Mouse (Mus musculus): ENCODE data around the gene Tarsl2. TPM values are rescaled to one million over a fixed set of nuclear protein-coding genes. Genes with fewer than 3 reads are reported as not detected.
A peak's percentile ranks its signal among the peaks of the same experiment; 100 is the strongest.

The Tarsl2 gene
- total and polyA plus RNA-seq, 3 experiments = 3.3 to 4.2 (median 4.0) TPM

- H3K4me2 ChIP-seq (ENCODE audit: insufficient read depth, low read depth, poor library complexity, severe bottlenecking) = no peak overlapping the region
- no peak for DNase-seq (ENCODE audit: extremely low read depth)
- dilution Hi-C loops (cut with MboI; ENCODE audit: extremely low pct_ligation_motif_present, extremely low pct_unique_long_range_greater_than_20kb, low sequenced_read_pairs) = no loop called here
- no peaks in the 10 kb centered on the region for H3K36me3 ChIP-seq (replicated peaks in 1 of 2; ENCODE audit: control insufficient read depth in 1 of 2, insufficient read depth in 1 of 2, low read length in 1 of 2)
- no peak overlapping the region for H3K4me3 ChIP-seq (replicated peaks in 1 of 3; ENCODE audit: low read depth in 2 of 3, low read length in 2 of 3, poor library complexity in 1 of 3)
- in situ Hi-C loops (cut with MboI; ENCODE audit: low pct_ligation_motif_present, low pct_unique_long_range_greater_than_20kb, low sequenced_read_pairs) = no loop called here
- H3K4me1 ChIP-seq (ENCODE audit: control insufficient read depth in 1 of 2, insufficient read depth in 2 of 2) = peaks cover 0 to 3% of the 10 kb centered on the region in 2 experiments; a peak in 1 of 4 replicates
- H3K79me2 ChIP-seq (replicated peaks; ENCODE audit: control insufficient read depth, extremely low read depth, insufficient read depth, poor library complexity, severe bottlenecking) = no peaks in the 10 kb centered on the region
- H3K9ac ChIP-seq (ENCODE audit: insufficient read depth, low read depth) = no peak overlapping the region
- TF ChIP-seq RAD21 (IDR thresholded peaks at IDR 0.05; ENCODE audit: low read depth, low read length) (peak; percentile 9), SMC3 (IDR thresholded peaks at IDR 0.05; ENCODE audit: low read depth, low read length) (peak; percentile 7; the same call in 1 of the 2 replicates), TBP (conservative IDR thresholded peaks at IDR 0.05; ENCODE audit: low read depth, low read length) (no peak), CTCF (conservative IDR thresholded peaks at IDR 0.05 in 1 of 2, IDR thresholded peaks at IDR 0.05 in 1 of 2; ENCODE audit: low read depth in 2 of 2, low read length in 2 of 2) (peak in 1 of 2 experiments; percentile 23; a peak in 2 of 4 replicates)
- H3K27ac ChIP-seq (ENCODE audit: insufficient read depth, low read depth) = no peak overlapping the region
- H3K9me3 ChIP-seq (replicated peaks; ENCODE audit: low read length) = no peaks in the 10 kb centered on the region
- H3K27me3 ChIP-seq (replicated peaks) = peaks cover 84% of the 10 kb centered on the region
Observed at GRCm38 (mm10) chr7:65734024-65734423, 89.3 kb downstream of the Tarsl2 start.

- in situ Hi-C loops (cut with MboI; ENCODE audit: low pct_ligation_motif_present, low pct_unique_long_range_greater_than_20kb, low sequenced_read_pairs) = no loop called here
- dilution Hi-C loops (cut with MboI; ENCODE audit: extremely low pct_ligation_motif_present, extremely low pct_unique_long_range_greater_than_20kb, low sequenced_read_pairs) = no loop called here
- H3K4me1 ChIP-seq (ENCODE audit: control insufficient read depth in 1 of 2, insufficient read depth in 2 of 2) = no peaks in the 10 kb centered on the region
- no peak overlapping the region for H3K9ac ChIP-seq (ENCODE audit: insufficient read depth, low read depth)
- TF ChIP-seq CTCF (conservative IDR thresholded peaks at IDR 0.05 in 1 of 2, IDR thresholded peaks at IDR 0.05 in 1 of 2; ENCODE audit: low read depth in 2 of 2, low read length in 2 of 2) (no peak), SIN3A (IDR thresholded peaks at IDR 0.05; ENCODE audit: low read length) (no peak), MYC (IDR thresholded peaks at IDR 0.05; ENCODE audit: low read depth, low read length) (no peak), TCF12 (IDR thresholded peaks at IDR 0.05; ENCODE audit: low read depth, low read length) (no peak), MAFK (IDR thresholded peaks at IDR 0.05; ENCODE audit: insufficient replicate concordance, low read length) (no peak), HCFC1 (IDR thresholded peaks at IDR 0.05; ENCODE audit: low read depth, low read length) (no peak), RCOR1 (conservative IDR thresholded peaks at IDR 0.05; ENCODE audit: low read depth, low read length) (no peak), MXI1 (IDR thresholded peaks at IDR 0.05; ENCODE audit: low read depth, low read length) (no peak), KAT2A (IDR thresholded peaks at IDR 0.05; ENCODE audit: insufficient replicate concordance, low read length) (no peak)
- H3K4me2 ChIP-seq (ENCODE audit: insufficient read depth, low read depth, poor library complexity, severe bottlenecking) = no peak overlapping the region
- no peak for DNase-seq (ENCODE audit: extremely low read depth)
- no peaks in the 10 kb centered on the region for H3K36me3 ChIP-seq (replicated peaks in 1 of 2; ENCODE audit: control insufficient read depth in 1 of 2, insufficient read depth in 1 of 2, low read length in 1 of 2)
- no peak overlapping the region for H3K27ac ChIP-seq (ENCODE audit: insufficient read depth, low read depth)
- H3K79me2 ChIP-seq (replicated peaks; ENCODE audit: control insufficient read depth, extremely low read depth, insufficient read depth, poor library complexity, severe bottlenecking) = no peaks in the 10 kb centered on the region
- no peak overlapping the region for H3K4me3 ChIP-seq (replicated peaks in 1 of 3; ENCODE audit: low read depth in 2 of 3, low read length in 2 of 3, poor library complexity in 1 of 3)
- H3K9me3 ChIP-seq (replicated peaks; ENCODE audit: low read length) = no peaks in the 10 kb centered on the region
- H3K27me3 ChIP-seq (replicated peaks) = peaks cover 84% of the 10 kb centered on the region
Observed at GRCm38 (mm10) chr7:65735261-65735660, 90.6 kb downstream of the Tarsl2 start.

- no peaks in the 10 kb centered on the region for H3K36me3 ChIP-seq (replicated peaks in 1 of 2; ENCODE audit: control insufficient read depth in 1 of 2, insufficient read depth in 1 of 2, low read length in 1 of 2)
- no peaks in the 10 kb centered on the region for H3K79me2 ChIP-seq (replicated peaks; ENCODE audit: control insufficient read depth, extremely low read depth, insufficient read depth, poor library complexity, severe bottlenecking)
- H3K9ac ChIP-seq (ENCODE audit: insufficient read depth, low read depth) = no peak overlapping the region
- H3K27me3 ChIP-seq (replicated peaks) = peaks cover 80% of the 10 kb centered on the region
- dilution Hi-C loops (cut with MboI; ENCODE audit: extremely low pct_ligation_motif_present, extremely low pct_unique_long_range_greater_than_20kb, low sequenced_read_pairs) (no loop called here), in situ Hi-C loops (cut with MboI; ENCODE audit: low pct_ligation_motif_present, low pct_unique_long_range_greater_than_20kb, low sequenced_read_pairs) (no loop called here)
- no peaks in the 10 kb centered on the region for H3K9me3 ChIP-seq (replicated peaks; ENCODE audit: low read length)
- no peak overlapping the region for H3K27ac ChIP-seq (ENCODE audit: insufficient read depth, low read depth)
- no peak overlapping the region for H3K4me3 ChIP-seq (replicated peaks in 1 of 3; ENCODE audit: low read depth in 2 of 3, low read length in 2 of 3, poor library complexity in 1 of 3)
- no peak overlapping the region for H3K4me2 ChIP-seq (ENCODE audit: insufficient read depth, low read depth, poor library complexity, severe bottlenecking)
- H3K4me1 ChIP-seq (ENCODE audit: control insufficient read depth in 1 of 2, insufficient read depth in 2 of 2) = no peaks in the 10 kb centered on the region
- TF ChIP-seq MAFK (IDR thresholded peaks at IDR 0.05; ENCODE audit: insufficient replicate concordance, low read length) = no peak
- no peak for TF ChIP-seq CHD2 (IDR thresholded peaks at IDR 0.05; ENCODE audit: low read length)
- TF ChIP-seq TBP (conservative IDR thresholded peaks at IDR 0.05; ENCODE audit: low read depth, low read length) = no peak
- no peak for TF ChIP-seq ZNF384 (IDR thresholded peaks at IDR 0.05; ENCODE audit: low read depth, low read length)
- TF ChIP-seq NELFE (IDR thresholded peaks at IDR 0.05; ENCODE audit: low read depth, low read length) = no peak
- TF ChIP-seq CTCF (conservative IDR thresholded peaks at IDR 0.05 in 1 of 2, IDR thresholded peaks at IDR 0.05 in 1 of 2; ENCODE audit: low read depth in 2 of 2, low read length in 2 of 2) = no peak
- TF ChIP-seq JUN (IDR thresholded peaks at IDR 0.05; ENCODE audit: insufficient read depth, low read depth, low read length) = no peak
- DNase-seq (ENCODE audit: extremely low read depth) = no peak
Observed at GRCm38 (mm10) chr7:65737286-65738040, 92.8 kb downstream of the Tarsl2 start.

All from CH12.LX (cell line).